Mouse (Mus musculus) fibroblast of lung, adult 2 months (primary cell): ENCODE results near the gene Lim2.
A peak's percentile ranks its signal among the peaks of the same experiment; 100 is the strongest.
"Not testable (repeated sequence)": the region's sequence is repeated elsewhere in the genome, so short reads cannot be mapped to it uniquely, and the experiment has no call there.

Experiments used
- DNase-seq: peaks from one replicate; pipeline ENCODE4 v3.0.0-alpha.2; 2011; ENCODE audit warnings: low read depth

The Lim2 gene

GRCm38 (mm10) chr7:43427406-43427805, at the start of gene Lim2:
Lim2 (plus strand) TSS chr7:43427670.
- no peak for DNase-seq

GRCm38 (mm10) chr7:43378226-43378625, 49.2 kb upstream of the Lim2 start:
- peak; percentile 33 for DNase-seq

GRCm38 (mm10) chr7:43392349-43393121, 34.9 kb upstream of the Lim2 start:
- no peak for DNase-seq

GRCm38 (mm10) chr7:43399501-43399900, 28.0 kb upstream of the Lim2 start:
- peak; percentile 37 for DNase-seq

DNA sequence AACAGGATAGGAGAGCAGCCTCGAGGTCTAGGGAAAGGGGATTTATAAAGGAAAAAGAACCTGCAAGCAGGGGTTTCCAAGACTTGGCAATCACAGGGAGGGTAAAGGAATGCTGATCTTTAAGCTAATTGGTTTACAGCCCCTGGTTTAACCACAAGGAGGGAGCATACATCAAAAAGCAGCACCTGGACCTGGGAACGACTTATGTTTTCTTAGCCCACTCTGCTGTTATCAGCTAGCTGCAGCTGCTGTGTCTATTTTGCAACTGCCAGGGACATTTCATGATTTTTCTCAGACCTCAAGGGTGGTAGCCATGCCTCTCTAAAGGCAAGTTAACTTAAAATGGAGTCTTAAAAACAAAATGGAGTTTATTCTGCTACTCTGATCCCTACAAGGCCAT, 24.8 kb upstream of the Lim2 start:
- no peak for DNase-seq

- no peak for DNase-seq
Measured at GRCm38 (mm10) chr7:43407573-43407972, 19.9 kb upstream of the Lim2 start.

DNA sequence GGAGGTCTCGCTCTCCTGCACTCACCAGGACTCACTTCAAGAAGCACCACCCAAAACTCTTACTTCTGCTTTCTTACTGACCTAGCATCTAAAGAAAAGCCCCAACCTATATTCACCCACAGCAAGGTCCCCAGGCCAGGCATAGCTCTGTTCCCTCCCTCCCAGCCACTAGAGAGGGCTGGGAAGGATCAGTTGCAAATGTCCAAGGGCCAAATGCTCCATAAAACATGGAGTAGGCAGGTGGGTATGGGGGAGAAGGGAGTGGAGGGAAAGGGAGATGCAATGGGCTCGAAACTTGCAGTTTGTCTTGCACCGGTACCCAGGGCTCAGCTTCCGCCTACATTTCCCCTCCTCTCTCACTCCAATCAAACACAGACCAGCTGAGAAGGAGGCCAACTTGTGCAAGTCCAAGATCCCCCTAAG, 19.3 kb upstream of the Lim2 start, which contains the start of gene Siglecg:
TSS of gene Siglecg (plus strand) at position 74 of the 423 bp plus-strand sequence.
- DNase-seq: no peak

DNA sequence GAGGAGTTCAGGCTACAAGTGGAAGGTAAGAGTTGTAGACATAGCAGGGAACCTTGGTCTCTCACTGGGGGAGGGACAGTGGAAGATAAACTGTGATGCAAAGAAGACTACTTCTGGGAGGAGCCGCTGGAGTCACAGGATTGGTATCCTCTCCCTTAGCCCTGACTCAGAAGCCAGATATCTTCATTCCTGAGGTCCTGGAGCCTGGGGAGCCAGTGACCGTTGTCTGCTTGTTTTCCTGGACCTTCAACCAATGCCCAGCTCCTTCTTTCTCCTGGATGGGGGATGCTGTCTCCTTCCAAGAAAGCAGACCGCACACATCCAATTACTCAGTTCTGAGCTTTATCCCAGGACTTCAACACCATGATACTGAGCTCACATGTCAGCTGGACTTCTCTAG, 18.4 kb upstream of the Lim2 start:
- DNase-seq: no peak

GRCm38 (mm10) chr7:43411724-43412123, 15.7 kb upstream of the Lim2 start:
- not testable (repeated sequence) for DNase-seq

DNA sequence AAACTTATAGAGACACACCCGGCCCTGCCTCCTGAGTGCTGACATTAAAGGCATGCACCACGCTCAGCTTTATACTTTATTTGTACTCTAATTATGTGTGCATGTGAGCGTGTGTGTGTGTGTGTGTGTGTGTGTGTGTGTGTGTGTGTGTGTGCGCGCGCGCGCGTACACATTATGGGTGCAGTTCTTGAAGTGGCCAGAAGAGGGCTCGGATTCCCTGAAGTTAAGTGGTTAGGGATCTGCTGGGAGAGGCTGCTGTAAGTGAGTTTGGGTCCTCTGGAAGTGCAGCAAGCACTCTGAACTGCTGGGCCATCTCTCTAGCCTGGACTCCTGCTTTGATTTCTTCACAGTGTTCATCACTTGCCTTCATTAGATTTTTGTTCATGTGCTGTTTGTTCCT, 10.2 kb upstream of the Lim2 start:
- no peak for DNase-seq

DNA sequence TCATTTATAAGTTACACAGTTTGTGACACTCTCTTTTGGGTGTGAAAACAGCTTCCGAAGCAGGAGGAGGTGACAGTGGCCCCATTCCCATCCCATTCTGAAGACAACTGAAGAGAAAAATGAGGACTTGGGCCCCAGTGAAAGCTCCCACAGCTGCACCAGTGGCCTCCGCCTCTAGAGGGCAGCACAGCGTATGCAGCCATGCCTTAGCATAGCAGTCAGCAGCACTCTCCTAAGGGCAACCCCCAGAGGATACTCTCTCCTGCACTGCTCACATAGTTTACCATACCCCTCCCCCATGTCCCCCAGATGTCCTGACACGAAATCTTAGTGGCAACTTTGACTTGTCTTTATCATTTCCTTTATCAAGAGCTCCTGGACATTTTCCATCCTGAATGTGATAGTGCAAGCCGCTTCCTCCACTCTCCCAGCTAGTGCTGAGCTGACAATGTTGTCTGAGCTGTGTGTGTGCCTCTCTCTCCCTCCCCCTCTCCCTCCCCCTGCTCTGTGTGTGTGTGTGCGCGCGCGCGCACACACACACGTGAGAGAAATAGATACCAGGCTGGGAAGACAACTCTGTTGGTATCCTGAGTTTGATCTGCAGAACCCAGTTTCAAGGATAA, 4.4 kb upstream of the Lim2 start:
- DNase-seq: peak; percentile 40

DNA sequence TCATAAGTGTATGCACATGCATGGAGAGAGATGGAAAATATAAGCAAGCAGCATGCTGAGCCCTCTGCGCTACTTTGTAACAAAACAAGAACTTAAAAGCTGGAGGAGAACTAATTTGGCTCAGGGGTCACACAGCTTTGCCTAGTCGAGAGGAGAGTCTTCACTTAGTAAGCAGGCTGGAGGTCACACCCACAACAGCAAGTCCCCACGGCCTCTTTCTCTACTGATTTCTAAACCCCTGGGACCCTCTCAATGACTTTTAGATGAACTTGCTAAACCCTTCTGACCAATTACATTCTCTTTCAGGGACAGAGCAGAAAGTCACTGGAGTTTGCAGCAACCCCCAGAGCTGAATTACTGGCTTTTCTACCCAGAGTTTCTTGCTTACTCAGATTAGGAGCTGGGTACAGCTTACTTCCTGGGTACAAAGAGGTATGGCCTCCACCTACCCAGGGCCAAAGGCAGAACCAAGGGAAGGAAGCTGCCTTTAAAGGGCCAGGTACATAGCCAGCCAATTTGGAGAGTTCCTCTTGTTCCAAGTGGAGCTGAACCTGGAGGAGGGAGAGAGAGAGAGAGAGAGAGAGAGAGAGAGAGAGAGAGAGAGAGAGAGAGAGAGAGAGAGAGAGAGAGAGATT, 3.4 kb upstream of the Lim2 start:
- DNase-seq: no peak

DNA sequence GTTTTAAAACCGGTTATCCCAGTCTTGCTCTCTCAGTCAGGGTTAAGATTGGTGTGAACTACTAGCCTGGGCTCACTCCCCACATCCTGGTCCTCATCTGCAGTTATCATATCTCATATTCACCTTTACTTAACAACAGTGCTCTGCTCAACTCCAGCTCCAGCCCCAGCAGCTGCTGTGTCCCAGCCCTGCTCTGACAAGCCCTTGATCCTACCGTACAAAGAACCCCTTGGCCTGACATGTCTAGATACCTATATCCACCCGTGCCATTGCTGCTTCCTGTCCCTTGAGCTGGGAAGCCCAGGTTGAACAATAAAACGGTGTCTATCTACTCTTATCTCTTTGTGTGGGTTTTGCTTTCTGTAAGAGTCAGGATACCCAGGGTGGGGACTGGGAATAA, 2.0 kb downstream of the Lim2 start:
- no peak for DNase-seq

- no peak for DNase-seq
Measured at GRCm38 (mm10) chr7:43432891-43433290, 5.4 kb downstream of the Lim2 start.

DNA sequence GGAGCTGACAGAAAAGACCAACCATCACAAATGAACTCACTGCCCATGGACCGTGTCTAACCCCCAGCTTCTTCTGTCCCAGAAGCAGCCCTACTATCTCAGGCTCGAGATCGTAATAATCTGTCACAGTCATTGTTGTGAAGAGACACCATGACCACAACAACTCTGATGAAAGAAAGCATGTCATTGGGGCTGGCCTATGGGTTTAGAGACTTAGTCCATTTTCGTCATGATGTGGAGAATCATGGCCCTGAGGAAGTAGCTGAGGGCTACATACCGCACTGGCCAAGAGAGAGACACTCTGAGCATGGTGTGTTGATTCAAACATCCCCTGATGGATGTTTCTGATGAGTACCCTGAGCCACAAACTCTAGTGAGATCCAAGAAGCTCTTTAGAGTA, 7.2 kb downstream of the Lim2 start:
- DNase-seq: no peak

GRCm38 (mm10) chr7:43436341-43437255, 9.1 kb downstream of the Lim2 start, which contains the start of gene Nkg7:
Nkg7 (plus strand) TSS chr7:43437073.
- no peak for DNase-seq

GRCm38 (mm10) chr7:43438611-43439010, 11.1 kb downstream of the Lim2 start:
- DNase-seq: no peak

GRCm38 (mm10) chr7:43440482-43440881, 13.0 kb downstream of the Lim2 start, which contains the start of gene Cldnd2:
Cldnd2 (plus strand) TSS chr7:43440782.
- no peak for DNase-seq

DNA sequence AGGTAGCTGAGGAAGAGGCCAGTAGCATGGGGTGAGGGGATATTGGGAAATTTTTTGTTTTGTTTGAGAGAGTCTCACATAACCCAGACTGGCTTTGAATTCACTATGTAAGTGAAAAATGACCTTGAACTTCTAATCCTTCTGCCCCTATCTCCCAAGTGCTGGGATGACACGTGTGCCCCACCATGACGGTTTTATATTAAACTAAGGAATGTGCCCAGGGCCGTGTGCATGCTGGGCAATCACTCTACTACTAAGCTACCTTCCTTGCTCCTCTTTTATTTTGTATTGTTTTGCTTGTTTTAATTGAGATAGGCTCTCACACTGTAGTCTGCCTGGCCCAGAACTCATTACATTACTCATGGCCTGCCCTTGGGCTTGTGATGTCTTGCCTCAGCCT, 13.6 kb downstream of the Lim2 start:
- no peak for DNase-seq

DNA sequence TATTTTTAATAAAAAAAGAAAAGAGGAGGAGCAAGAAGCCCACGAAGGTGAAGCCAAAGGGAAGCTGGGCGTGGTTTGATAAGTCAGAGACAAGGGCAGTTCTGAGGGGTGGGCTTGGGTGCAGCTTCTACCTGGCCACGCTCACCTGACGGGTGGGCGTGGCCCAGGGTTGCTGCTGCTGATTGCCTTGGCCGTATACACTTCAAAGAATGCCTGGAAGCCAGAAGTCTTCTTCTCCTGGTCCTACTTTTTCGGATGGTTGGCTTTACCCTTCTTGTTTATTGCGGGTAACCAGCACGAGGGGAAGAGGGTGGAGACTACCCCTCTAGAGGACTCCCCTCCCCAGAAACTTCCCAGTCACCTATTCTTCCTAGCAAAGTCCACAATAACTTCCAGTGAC, 15.2 kb downstream of the Lim2 start:
- DNase-seq: no peak

DNA sequence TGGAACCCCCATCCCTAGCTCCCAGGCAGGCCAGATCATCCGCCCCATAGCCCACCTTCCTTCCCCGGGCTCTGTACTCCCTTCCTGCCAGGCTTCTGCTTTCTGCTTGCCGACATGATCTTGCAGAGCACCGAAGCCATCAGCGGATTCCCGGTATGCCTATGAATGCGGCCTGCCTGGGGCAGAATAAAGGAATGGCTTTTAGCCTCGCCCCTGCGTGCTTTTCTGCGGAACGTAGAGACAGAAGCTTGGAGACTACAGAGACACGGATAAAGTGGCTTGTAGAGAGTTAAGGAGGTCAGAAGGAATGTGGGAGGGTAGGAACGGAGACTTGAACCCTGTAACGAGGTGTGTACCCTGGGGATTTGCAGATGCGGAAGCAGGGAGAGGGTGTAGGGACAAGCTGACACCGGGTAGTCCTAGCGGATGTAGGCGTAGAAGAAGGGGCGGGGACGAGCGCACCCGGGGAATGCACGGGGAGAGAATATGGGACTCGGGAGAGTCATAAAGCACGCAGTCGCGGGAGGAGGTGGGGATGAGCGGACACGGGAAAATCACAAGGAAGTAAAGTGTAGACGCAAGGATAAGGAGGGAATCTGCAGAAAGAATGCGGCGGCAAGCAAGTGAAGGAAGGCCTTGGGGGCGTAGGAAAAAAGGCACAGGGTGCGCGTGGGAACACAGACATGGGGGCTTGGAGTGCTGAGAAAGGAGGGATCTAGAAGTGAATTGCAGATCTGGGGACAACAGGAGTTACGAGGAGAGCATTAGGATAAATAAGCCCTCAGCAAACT, 15.9 kb downstream of the Lim2 start:
- DNase-seq: peak; percentile 54
